Mouse (Mus musculus) thymus, adult 18-20 months (tissue): ENCODE results near the gene Rplp1.

Experiments
- DNase-seq, 2 experiments: peaks; one replicate each; pipeline ENCODE4 v3.0.0; 2022; ENCODE audit warnings: mixed read lengths in 2 of 2

The Rplp1 gene

DNA sequence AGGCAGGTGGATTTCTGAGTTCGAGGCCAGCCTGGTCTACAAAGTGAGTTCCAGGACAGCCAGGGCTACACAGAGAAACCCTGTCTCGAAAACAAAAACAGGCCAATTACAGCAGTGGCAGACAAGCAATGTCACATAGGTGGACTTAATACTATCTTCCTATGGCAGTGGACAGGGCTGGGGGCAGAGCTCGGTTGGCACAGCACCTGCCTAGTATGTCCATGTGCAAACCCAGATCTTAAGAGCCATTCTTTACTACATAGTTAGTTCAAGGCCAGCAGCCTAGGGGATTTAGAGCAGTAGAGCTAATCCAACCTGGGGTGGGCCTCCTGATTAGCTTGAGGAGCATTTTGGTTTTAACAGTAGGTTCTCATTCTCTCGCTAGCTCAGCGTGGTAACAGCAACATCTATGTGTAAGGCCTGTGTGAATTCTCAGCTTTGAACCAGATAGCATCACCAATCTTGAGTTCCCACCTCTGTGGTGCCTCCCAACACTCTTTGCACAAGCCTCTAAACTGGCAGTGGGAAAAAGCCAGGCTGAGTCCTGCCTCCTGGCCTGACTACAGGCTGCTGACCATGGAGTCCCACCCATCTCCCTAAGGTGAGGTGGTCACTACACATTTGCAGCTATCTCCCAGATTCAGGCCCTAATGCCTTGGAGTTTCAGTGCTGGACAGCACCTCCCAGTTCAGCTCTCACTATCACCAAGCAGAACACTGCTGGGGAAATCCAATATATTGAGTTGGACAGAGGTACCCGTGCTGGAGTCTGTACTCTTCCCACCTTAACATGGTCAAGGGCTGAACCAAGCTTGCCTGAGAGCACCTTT, 2.8 kb downstream of the Rplp1 start:
- DNase-seq: no peak

DNA sequence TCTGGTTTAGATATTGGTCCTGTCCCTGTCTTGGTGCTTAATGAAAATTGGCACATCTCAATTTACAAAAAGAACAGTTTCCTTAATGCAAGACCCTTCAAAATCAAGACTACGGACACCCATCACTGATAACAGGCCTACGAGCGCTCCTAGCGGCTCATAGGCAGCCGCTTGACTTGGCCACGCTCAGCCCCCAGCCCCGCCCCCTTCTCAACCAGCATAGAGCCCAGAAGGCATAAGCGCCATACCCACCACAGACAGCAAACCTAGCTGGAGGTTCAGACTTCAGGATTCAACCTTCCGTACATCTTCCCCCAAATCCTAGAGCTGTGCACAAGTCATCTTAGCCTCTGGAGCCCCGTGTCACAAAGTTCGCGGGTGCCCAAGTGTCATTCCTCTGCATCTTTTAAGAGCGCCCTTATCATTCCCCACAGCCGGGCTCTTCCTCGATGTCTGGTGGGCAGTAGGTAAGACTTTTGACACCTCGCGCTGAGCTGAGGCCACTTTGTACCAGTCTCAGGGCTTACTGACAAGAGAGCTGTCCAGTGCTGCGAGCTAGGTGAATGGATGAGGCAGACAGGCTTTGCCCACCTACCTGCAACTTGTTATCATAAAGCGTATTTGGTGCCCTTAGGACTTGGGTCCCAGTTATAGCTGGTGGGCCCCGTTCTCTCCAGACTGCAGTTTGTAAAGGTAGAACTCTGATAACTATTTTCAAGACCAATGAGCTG, 3.7 kb downstream of the Rplp1 start:
- no peak for DNase-seq

DNA sequence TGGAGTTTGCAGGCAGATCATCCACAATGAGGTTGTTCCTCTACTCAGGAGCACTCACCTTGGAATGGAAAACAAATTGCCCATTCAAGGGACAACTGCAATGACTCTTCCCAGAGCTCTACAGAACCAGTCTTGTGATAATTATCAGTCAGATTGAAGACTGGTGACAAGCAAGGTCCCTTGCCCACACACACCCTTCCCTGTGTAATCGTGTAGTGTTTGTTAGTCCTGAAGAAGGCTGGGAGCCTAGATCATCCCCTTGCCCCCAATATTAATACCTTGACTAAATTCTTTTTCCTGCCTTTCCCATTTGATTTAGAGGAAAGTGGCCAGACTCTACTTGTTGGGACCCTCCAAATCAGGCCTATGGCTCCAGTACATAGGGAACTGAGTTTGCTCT, 4.7 kb downstream of the Rplp1 start:
- no peak for DNase-seq

DNA sequence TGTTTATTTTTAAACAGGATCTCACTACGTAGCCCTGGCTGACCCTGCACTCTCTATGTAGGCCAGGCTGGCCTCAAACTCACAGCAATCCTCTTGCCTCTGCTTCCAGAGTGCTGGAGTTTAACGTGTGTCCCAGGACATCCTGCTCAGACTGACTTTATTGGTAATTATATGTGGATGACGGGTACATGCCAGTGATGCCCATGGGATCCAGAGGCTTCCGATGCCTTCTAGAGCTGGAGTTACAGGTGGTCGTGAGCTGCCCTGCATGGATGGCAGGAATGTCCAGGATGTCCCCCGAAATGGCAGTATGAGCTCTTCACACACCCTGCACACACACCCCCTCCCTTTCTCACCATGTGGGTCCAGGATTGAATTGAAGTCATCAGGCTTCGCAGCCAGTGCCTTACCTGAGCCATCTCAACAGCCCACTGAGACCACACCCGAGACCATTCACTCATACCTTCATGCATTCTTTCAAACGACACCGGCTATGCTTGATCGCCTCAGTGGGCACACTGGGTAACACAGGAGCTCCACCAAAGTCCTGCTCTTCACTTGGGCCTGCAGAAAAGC, 5.4 kb downstream of the Rplp1 start:
- DNase-seq: no peak

DNA sequence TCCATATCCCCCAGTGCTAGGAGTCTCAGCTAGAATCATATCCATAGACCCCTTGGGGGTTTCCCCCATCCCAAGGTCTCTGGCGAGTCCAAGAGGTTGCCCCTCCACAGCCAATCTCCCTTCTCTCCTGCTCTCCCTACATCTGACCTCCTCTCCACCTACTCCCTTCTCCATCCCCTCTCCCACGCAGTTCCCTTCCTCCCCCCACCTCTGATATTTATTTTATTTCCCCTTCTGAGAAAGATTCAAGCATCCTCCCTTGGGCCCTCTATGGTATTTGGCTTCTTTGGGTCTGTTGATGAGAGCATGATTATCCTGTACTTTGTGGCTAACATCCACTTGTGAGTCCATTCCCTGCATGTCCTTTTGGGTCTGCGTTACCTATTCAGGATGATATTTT, 6.0 kb downstream of the Rplp1 start:
- no peak for DNase-seq

DNA sequence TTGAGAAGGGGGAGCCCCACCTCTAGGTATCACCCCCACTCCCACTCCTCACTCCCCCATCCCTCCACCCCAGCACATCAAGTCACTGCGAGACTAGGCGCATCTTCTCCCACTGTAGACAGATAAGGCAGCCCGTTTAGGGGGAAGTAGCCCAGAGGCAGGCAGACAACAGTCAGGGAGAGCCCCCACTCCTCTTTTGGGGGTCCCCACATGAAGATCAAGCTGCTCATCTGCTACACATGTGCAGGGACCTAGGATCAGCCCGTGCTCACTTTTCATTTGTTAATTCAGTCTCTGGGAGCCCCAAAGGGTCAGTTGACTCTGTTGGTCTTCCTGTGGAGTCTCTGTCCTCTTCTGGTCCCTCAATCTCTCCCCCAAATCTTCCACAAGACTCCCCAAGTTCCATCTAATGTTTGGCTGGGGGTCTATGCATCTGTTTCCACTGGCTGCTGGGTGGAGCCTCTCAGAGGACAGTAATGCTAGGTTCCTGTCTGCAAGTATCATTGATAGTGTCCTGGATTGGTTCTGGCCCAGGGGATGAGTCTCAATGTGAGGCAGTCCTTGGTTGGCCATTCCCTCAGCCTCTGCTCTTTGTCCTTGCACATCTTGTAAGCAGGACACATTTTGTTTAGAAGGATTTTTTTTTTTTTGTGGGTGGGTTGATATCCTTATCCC, 6.6 kb downstream of the Rplp1 start:
- no peak for DNase-seq

DNA sequence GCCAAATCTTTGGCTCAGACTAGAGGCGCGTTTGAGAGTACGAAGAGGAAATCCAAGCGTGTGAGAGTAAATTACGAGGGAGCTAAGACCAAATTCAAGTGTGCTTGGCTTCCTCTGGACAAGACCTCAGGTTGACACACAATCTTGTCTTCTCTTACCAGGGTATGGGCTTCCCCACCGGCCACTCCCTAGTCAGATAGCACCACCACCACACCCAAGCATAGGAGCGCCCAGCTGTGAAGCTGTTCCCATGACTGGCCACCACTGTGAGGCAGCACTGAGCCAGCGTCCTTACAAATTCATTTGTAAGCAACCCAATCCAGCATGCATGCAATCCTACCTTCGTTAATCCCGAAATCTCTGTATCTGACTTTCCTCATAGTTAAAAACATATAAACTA, 7.4 kb downstream of the Rplp1 start:
- DNase-seq: peak; percentile 24 to 30

DNA sequence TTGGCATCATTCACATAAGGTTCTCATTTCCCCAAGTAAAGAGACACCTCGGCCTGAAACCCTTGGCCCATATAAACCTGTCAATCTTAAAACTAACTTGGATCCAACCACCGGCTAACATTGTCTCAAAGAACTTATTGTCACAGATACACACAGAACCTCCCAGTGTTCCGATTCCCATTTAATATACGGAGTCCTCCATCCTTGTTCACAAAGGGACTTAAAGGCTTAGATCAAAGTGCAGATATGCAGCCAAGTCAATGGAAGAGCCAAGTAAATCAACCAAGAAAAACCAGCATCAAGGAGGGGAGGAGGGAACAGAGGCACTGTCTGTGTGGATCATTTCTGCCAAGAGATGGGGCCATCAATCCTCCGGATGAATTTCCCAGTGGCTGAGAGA, 8.8 kb downstream of the Rplp1 start:
- no peak for DNase-seq

DNA sequence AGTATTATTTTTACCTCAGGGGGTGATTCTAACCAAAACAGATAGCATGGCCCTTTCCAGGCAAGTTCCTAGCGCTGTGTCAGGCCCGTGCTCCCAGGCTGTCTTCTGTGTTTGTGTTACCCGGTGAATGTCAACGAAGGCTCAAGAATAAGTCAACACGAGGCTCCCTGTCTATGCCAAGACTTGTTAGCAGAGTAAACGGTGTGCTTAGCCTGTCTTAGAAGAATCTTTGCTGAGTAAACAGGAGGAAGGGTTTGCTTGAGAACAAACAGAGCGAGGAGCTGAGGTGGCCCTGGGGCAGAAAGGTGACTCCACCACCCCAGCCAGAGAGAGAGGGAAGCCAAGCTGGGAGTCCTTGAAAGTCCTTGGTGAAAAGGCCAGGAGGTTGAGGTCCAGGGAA, 10.1 kb downstream of the Rplp1 start:
- DNase-seq: no peak

DNA sequence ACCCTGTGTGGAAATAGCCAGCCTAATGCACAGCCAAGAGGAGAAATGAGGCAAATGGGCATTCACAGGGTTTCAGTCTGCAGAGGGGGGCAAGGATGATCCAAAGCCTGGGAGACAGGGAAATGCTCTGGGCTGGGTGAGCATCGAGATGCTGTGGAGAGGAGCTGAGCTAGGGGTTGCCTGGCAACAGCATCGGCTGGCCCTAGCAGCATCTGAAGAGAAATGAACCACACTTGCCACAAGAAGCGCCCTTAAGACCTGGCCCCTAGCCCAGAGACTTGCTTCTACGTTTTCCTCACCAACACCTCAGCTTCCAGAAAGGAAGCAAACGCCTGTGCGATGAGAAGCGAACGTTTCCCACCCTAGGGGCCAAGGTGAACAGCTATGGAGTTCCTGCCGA, 11.9 kb downstream of the Rplp1 start:
- no peak for DNase-seq

DNA sequence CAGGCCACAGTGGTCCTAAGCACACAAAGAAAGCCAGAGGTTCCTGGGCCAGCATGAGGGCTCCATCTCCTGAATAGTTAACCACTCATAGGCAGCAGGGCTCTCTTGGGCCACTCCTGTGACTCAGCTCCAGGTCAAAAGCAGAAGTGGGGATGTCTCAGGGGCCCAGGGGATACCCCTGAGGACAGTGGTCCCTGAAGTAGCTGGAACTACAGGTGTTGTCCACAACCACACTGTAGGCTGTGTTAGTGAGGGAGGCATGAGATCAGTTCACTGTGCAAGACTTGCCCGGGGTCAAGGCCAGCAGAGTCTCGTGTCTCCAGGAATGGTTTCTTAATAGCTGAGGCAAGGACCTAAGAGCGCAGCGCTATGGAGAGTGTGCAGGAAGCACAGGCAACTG, 12.8 kb downstream of the Rplp1 start:
- DNase-seq: no peak

DNA sequence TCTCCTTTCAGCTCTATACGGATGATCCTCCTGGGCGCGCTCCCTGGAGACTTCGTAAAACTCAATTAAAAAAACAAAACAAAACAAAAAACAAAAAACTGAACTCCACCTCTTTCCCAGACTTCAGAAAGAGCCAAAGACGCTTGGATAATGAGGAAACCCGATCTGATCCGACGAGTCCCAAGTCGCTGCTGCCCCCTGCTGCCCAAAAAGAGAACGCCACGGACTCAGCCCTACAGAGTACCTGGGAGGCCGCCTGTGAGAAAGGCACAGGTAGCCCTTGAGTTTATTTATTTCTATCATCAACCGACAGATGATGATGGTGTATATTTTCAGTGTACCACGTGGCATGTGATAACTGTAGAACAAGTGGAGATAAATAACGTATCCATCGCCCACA, 14.5 kb downstream of the Rplp1 start:
- DNase-seq: peak; percentile 36 to 53

DNA sequence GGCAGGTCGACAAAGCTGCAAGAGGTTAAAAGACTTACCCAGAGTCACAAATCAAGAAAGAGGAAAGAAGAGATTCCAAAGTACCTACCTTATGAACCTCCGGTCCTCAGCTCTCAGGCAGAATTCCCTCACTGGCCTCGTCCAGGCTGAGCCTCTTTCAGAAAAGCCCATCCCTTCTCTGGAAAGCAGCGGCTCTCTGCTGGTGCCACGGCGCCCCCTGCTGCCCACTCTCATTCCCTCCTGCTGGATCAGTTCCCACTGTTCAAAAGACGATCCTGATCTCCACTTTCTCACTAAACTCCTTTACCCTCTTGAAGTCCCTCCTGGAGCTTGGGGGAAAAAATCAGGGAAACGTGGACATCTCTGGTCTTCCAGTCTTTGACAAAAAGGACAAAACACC, 15.9 kb downstream of the Rplp1 start:
- DNase-seq: peak; percentile 30 to 38

DNA sequence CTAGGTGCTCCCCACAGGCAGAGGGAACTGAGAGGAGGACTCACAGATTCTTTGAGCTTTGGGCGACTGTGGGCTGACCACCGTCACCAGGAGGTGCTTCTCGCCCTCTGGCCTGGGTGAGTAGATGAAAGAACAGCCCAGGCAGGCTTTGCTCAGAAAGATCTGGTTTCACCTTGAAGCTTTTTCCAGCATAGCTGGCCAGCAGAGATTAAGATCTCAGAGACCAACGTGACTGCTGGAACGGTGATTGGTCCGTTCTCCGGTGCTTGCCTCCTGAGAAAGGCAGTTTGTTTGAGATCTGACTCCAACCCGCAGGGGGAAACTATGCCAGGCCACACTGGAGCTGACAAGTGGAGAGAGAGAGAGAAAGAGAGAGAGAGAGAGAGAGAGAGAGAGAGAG, 19.3 kb downstream of the Rplp1 start:
- DNase-seq: no peak

DNA sequence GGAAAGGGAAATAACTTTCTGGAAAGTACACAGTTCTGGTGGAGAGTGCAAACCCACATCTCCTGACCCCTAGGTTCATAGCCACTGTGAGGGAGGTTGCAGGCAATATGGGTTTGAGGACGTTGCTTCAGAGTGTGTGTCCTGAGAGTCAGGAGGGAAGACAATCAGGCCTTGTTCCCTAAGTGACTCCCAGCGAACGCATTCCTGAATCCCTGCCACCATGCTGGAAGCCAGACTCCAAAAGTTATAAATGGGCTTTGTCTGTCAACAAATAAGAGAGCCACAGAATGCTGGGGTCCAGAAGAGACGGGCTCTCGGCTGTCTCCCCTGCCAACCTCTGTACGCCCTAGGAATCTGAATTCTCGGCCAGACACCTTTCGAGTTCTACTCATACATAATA, 24.5 kb downstream of the Rplp1 start:
- no peak for DNase-seq

DNA sequence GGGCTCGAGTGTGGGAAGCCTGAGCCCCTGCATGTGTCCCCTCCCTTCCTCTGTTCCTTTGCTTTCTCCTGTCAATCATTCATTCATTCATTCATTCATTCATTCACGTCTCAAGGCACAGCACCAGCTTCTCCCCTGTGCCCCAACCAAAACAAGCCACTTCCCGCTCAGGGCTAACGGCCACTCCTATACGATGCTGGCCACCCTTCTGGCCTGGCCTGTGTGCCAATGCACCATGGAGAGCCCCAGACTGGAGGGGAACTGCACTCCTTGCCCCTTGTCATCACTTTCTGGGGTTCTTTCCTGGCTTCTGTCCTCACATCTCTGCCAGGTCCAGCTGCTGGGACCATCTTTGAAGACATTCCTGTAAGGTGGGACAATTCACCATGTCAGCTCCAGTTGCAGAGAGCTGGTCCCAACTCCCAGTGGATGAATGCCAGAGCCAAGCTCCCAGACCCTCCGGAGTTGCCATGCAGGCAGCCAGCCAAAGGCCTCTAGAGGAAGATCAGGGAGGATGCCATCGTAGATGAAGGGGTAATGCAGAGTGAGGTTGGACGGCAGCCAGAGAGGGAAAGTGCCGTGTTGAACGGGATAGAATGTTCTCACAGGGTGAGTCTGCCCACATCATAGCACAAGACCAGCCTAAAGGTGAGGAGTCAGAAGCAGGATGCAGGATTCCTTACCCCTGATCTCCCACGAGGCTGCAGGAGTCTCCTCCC, 26.5 kb downstream of the Rplp1 start:
- DNase-seq: no peak

DNA sequence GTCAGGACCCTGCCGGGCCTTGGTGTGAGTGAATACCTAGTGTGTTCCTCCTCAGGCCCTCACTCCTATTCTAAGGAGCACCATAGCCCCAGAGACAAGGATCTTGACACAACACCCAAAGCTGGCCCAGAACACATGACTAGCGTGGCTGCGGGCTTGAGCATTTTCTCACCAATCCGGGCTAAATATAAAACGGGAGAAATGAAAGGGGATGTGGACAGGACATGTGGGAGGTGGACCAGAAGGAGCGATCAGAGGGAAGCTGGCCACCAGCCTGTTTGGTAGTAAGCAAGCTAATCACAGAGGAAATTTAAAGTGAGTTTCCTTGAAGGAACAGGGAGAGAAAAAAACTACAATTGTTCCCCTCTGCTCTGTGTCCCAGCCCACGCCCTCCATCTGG, 28.4 kb downstream of the Rplp1 start:
- no peak for DNase-seq

DNA sequence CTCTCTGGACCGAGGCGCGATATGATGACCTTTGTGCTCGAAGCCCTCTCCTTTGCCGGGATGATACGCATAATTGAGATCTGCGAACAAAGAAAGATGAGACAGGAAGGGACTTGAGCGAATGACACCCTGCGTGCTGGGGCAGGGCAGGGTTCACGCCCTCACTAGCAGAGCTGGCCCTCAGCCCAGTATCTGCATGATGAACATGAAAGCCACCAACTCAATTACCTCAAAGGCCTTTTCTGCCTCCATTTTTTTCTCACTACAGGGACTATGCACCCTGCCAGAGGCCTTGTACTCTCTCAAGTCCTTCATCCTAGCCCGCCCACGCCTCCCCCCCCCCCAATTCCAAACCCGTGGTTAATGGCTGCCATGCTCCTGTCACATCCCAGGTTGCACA, 29.4 kb downstream of the Rplp1 start:
- no peak for DNase-seq

DNA sequence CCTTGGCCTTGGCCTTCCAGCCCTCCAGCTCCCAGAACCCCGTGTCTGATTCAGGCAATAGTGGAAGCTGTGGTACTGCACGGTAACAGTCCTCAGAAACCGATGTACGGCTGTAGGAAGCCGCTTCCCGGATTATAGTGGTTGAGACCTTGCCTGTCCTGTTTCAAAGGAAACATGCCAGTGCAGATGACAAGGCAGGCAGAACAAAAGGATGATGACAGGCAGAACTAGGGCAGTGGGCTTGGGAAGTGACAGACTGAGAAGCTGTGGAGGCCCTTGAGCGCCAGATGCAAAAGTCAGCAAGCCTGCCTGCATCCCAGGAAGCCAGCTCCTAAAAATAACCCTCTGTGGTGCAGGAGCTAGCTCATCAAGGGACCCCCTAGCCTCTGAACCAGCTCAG, 30.0 kb downstream of the Rplp1 start:
- DNase-seq: no peak

DNA sequence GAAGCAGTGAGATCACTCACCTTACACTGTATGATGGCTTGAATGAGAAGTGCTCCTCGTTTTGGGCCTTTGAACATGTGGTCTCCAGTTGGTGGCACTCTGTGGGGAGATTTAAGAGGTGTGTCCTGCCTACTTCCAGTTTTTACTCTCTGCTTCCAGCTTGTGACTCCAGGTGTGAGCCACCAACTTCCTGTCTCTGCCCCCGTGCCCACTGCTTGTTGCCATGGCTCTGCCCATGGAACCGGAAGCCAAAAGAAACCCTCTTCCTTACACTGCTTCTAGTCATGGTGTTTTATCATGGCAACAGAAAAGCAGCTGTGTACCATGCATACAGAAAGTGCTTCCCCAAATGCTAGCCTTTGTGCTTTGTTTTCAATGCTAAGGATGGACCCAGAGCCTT, 32.2 kb downstream of the Rplp1 start:
- DNase-seq: peak in 1 of 2 experiments; percentile 26

DNA sequence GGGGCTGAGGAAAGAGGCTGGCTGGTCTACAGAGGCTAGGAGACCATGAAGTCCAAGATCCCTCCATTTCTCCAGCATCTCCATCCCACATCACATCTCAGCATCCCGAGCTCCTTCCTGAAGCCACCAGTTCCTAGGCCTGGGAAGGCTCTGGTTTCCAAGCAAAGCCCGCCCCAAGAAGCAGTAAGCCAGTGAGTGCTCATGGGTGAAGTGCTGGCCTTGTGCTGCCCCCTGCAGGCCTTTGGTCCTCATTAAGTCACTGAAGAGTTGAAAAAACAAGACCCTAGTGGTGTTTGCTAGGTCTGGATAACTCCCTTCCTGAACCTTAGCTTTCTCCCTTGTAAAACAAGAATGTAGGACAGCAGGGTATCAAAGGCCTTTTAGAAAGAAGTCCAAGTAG, 35.5 kb downstream of the Rplp1 start:
- DNase-seq: peak; percentile 15 to 29

DNA sequence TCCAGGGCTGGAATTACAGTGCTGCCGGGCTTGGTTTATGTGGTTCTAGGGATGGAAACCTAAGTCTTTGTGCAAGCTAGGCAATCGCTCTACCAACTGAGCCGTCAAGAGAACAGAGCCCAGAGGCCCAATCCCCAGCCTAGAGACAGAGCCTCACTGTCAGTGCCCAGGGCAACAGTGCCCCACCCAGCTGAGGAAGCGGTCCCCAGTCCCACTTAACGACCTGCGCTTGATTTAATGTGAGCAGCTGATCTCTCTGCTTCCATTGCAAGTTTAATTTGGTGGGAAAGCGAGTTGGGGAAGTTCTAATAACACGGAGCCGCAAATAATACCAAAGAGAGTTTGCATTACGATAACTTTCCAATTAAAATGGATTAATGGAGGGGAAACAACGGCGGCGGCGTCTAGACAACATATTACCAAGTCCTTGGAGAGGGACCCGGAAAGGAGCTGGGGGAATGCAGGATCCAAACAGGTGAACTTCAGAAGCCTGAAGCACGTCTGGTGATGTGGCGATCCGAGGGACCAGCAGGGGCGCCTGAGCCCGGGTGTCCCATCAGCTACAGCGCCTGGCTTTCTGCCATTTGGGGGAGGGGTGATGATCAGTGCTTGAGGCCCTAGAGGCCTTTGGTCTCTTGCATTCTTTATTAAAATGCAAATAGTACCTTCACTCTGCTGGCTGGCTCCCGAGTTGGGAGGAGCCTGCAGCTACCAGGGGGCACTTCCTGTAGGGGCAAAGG, 36.8 kb downstream of the Rplp1 start:
- no peak for DNase-seq
